Mouse (Mus musculus): ENCODE measurements around the gene Gsto2.
"Not testable (repeated sequence)": the region's sequence is repeated elsewhere in the genome, so short reads cannot be mapped to it uniquely, and the experiment has no call there.

Gsto2 gene

DNA sequence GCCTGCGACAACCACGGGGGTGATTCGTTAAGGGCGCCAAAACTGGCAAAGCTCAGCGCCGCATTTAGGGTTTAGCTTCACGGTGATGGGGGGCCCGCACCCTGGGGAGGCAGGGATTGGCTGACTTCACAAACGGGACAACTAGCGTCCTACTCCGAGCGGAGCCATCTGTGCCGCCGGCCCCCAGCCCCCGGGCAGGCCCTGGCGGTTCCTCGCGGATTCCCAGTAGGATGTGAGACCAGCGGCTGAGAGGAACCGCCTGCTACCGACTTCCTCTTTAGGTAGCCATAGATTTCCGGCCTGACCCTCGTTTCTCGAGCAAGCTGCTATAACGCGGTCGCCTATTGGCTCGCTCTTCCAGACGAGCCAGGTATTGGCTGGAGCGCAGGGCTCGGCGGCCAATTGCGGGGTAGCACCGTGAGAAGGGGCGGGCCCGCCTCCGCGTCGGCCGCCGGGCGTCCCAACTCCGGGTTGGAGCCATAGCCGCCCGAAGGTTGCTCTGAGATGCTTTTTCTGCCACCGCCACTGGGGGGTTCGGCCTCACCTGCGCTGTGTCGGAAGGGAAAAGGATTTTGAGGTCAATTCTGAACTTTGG, at the start of gene Gsto2:
Gene Gsto2, plus strand, starts transcription at position 182 of the 595 bp plus-strand sequence.
- peak; percentile 94 for DNase-seq

DNA sequence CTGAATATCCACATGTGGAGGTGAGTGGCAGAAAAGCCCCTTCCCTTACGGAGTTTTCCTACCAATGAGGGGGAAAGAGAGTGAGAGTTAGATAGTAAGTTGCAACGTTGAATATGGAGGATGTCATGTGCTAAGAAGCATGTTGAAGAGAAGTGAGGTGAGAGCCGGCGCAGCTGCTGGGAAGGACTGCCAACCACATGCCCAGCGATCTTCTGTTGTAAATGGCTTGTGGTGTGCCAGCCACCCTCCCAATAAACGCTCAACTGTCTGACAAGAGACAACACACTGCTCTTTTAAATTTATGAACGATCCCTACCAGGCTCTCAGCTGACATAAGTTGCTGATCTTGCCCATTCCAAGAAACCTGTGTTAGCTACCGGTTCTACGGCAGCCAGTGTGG, 47.6 kb upstream of the Gsto2 start:
- no peak for DNase-seq

GRCm38 (mm10) chr19:47820832-47821493, 44.4 kb upstream of the Gsto2 start:
- peak; percentile 68 for DNase-seq

DNA sequence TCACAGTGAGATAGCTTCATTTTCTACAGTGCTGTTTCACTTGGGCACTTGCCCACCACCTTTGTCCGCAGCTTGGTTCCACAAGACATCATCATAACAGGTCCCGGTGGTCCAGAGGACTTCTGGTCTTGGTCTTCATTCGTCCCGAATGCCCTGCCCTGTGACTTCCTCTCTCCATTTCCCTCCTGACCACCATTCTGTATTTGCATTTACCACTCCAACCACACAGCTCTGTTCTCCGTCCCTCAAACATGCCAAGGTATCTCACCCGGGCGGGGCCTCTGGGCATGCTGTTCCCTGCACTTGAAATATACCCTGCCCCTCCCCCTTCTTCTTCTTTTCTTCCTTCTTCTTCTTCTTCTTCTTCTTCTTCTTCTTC, 43.9 kb upstream of the Gsto2 start:
- no peak for DNase-seq

DNA sequence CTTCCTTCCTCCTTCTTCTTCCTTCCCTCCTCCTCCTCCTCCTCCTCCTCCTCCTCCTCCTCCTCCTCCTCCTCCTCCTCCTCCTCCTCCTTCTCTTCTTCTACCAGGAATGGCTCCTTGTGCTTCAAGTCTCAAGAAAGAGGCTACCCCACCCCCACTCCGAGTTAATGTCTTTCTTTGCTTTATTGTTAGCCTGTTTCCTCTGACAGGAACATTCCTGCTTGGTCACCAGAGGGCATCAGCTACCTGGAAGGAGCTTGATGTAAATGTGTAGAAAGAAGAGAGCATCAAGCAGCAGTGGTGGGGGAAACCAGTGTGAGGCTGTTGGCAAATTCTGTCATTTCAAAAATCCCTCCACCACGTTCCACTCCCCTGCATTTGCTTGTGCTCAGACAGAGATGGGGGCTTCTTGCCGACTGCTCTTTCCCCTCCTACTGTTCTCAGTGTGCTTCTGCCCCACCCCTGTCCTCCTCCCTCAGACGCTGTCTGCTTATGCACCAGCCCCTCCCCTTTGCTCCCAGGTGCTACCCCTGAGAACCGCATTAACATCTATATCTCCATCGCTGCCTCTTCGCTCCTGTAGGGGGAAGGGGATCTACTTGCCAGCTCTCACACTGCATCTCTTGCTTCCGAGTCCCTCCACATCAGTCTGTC, 43.1 kb upstream of the Gsto2 start:
- no peak for DNase-seq

- no peak for DNase-seq
These were observed 41.3 kb upstream of the Gsto2 start for GRCm38 (mm10) chr19:47824026-47824425.

- DNase-seq = no peak
These were observed 35.4 kb upstream of the Gsto2 start for GRCm38 (mm10) chr19:47829913-47830450.

DNA sequence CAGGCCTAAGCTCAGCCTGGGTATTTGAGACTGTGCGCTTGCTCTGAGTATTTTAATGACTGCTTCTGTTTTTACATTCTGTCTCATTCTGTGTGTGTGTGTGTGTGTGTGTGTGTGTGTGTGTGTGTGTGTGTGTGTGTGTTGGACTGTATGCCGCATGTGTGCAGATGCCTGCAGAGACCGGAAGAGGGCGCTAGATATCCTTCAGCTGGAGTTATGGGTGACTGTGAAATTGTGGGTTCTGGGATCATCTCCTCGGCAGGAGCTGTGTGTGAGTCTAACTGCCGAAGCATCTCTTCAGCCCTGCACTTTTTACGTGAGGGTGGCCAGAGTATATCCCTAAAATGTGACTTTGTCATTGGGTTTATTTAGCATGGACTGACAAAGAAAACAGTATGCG, 34.2 kb upstream of the Gsto2 start:
- no peak for DNase-seq

DNA sequence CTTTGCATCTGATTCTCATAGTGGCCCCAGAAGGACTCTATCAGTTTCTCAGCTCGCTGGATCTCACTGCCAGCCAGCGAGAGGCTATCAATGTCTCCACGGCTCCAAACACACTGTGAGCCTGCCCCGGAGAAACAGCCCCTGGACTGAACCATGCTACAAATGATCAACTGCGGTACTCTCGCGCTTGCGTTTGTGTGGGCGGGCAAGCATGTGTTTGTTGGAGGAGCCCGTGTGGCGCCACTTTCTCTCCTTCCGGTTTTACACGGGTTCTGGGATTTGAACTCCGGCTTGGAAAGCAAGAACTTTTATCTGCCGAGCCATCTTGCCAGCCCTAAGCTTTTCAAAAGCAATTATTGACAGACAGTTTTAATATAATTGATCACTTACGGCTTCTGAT, 33.0 kb upstream of the Gsto2 start:
- no peak for DNase-seq

GRCm38 (mm10) chr19:47834614-47835013, 30.7 kb upstream of the Gsto2 start:
- no peak for DNase-seq

GRCm38 (mm10) chr19:47835776-47836175, 29.6 kb upstream of the Gsto2 start:
- DNase-seq = no peak

GRCm38 (mm10) chr19:47836701-47837526, 28.4 kb upstream of the Gsto2 start:
- peak; percentile 43 for DNase-seq

DNA sequence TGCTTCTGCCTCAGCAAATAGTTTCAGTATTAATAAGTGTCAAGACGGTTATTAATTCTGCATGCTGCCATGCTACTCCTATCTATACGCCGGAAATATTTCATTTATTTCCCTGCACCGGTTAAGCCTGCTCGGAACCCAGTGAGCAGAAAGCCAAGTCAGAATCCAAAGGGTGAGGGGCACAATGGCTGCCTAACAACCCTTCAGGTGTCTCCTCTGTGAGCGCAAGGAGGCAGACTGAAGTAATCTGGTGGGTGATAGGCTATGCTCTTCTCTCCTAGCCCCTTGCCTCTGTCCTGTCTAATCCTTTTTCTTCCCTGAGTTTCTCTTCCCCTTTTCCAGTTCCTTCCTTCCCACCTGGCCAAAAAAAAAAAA, 27.8 kb upstream of the Gsto2 start:
- no peak for DNase-seq

DNA sequence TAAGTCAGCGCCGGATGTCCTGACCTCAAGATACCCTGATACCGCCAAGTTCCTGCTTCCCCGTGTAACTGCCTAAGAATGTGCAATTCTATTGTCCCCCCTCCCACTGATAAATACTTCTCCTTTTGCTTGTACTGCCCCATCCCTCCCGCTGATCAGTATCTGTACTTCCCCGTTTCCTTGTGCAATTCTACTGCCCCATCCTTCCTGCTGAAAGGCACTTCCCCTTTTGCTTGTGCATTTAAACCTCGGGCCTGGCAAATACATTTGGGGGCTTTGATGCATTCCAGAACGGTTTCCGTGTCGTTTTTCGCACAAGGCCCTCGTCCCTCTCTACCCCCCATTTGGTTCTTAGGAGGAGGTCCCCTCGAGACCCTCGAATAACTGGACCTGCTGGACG, 24.1 kb upstream of the Gsto2 start:
- DNase-seq = not testable (repeated sequence)

DNA sequence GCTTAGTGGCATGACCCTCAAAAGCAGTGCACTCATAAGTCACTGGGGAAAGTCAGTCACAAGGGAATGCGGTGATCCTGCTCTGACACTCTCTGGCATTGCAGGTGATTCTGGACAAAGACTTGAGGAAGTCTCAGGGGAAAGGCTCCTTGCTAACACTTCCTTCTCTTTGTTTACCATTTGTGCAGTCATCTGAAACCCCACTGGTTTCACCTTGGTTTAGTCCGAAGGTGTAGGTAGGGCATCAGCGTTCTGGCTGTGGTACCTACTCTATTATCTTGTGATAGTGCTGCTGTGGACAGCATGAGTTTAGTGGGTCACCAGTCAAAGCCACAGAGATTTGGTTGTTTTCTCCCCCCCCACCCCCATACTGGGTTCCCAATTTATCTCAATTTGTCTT, 15.6 kb upstream of the Gsto2 start:
- DNase-seq = no peak

GRCm38 (mm10) chr19:47852131-47852530, 13.2 kb upstream of the Gsto2 start:
- not testable (repeated sequence) for DNase-seq

DNA sequence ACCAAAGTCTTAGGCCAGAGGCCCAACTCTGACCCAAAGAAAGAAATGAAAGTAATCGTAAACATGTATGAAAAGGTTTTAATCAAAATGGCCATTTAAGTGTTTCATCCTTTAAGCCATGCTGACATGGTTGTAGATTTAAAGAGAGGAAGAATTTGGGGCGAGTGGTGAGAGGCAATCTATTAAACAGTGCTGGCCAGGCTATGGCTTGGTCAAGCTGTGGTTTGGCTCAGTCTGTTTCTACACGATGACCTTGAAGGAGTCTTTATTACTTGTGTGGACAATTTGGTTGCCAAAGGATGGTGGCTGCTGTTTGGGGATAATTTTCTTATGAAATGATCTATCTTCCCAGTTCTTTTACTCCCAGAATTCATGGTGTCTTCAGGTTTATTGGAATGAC, 12.3 kb upstream of the Gsto2 start:
- DNase-seq = no peak

DNA sequence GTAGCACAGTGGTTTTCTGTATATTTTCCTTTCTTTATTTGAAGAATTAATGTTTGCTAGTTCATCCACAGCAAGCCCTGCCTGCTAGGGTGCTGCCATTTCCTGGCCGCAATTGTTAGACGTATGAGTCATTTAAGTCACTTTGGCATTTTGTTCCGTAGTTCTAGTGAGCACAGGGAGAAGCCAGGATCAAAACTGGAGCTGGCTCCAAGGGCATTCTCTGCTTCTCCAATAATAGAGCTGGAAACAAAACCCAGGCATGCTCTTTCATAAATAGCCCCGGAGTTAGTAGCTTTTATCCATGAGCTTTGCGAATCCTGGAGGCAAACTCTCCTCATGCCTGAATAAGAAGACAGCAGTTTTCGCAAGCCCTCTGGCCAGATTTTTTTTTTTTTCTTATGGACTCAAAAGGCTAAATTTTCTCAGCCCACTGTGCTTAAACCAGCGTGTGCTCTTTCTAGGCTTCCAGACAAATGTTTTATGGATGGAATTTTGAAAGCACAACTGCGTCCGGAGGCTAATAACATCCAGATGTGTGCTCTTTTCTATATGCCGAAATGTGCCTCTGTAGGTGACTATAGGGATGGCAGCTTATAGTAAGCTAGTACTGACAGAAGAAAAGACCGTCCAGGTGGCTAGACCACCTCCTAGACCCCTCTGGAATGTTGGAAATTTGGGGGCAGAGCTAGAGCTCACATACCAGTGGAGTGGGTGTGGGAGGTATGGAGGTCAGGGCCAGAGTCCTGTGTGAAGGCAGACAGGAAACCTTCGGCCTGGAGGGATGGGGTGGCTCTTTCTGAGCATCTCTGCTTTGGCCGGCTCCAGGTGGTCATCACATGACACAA, 11.2 kb upstream of the Gsto2 start:
- DNase-seq = no peak

DNA sequence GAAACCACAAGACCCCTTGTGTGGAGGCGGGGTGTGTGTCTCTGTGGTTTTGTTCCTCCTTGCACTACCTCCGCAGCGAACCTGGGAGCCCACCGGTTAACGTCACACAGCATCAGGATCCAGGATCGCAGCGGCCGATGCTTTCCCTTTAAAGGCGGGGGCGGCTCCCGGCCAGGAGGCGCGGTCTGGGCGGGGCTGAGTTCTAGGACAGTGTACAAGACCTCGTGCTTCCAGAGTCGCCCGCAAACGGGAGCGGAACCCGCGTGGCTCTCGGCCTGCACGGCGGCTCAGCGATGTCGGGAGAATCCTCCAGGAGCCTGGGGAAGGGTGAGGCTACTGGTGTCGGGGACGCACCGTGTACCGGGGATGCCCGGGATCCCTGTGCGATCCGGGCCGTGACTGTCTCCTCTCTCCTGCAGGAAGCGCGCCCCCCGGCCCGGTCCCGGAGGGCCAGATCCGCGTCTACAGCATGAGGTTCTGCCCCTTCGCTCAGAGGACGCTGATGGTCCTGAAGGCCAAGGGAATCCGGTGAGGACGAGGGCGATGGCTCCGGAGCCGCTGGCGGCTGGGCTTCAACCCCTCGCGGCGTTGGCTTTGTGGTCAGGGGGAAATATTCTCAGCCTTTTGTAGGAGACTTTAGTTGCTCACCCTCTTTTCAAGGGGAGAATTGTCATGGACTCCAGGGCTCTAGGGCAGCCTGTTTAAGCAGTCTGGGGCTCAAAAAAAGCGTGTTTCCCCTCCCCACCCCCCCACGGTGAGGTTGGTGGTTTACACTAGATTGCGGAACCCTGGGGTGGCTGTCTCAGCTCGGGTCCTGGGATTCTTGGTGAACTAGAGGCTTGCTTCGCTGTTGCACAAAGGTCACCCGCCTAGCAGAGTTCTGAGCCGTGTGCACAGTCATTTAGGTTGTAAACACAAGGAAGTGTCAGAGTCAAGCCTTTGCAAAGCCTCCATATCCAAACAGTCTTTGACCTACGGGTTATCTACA, 10.2 kb upstream of the Gsto2 start, which contains the start of gene Gsto1:
Gene Gsto1, plus strand, starts transcription at position 175 of the 988 bp plus-strand sequence.
- peak; percentile 85 for DNase-seq

- DNase-seq = no peak
These were observed 7.1 kb upstream of the Gsto2 start for GRCm38 (mm10) chr19:47857957-47858942.
